Mouse (Mus musculus): Measurements from ENCODE around the gene Sos1.

DNA sequence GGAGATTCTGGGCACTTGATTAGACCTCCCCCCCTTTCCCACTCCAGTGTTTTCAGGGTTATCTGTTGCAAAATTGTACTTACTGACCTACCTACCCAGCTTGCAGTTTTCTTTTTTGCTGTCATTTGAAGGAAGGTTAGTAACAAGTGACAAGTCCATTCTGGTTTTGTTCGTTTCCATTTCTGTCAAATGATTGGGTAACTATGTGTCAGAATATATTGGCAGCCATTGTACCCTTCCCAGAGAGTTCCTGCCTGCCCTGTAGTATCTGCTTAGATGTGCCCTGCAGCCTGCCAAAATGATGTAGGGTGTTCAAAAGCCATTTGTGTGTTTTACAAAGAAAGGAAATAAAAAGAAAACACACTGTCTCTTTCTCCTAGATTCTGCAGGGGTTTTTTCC, 94.6 kb downstream of the Sos1 start:
- TF ChIP-seq TAL1 (IDR thresholded peaks at IDR 0.05; ENCODE audit: low read length) (no peak), GATA1 (IDR thresholded peaks at IDR 0.05; ENCODE audit: low read length) (no peak)

Measured in erythroblast, embryonic 14.5 days (primary cell).